Mouse (Mus musculus): Measurements from ENCODE around the gene Ranbp3. TPM values are rescaled to one million over a fixed set of nuclear protein-coding genes. Genes with fewer than 3 reads are reported as not detected.

Ranbp3 gene
- polyA plus RNA-seq, 1 experiment from 2014 or later = 105 TPM

GRCm38 (mm10) chr17:56683546-56684140, 10.5 kb downstream of the Ranbp3 start:
- 85% methylated on average over 5 of the region's 5 CpGs for WGBS
- Histone ChIP-seq H3K9me3 (no peaks in the 10 kb centered on the region), H3K4me2 (replicated peaks) (no peak overlapping the region), H3K4me1 (no peaks in the 10 kb centered on the region), H3K27me3 (no peaks in the 10 kb centered on the region), H3K27ac (no peak overlapping the region), H3K9ac (no peak overlapping the region), H3K36me3 (peaks cover 87% of the 10 kb centered on the region), H3K4me3 (no peak overlapping the region)
- ATAC-seq (ENCODE audit: low FRiP score, low read depth) = no peak

DNA sequence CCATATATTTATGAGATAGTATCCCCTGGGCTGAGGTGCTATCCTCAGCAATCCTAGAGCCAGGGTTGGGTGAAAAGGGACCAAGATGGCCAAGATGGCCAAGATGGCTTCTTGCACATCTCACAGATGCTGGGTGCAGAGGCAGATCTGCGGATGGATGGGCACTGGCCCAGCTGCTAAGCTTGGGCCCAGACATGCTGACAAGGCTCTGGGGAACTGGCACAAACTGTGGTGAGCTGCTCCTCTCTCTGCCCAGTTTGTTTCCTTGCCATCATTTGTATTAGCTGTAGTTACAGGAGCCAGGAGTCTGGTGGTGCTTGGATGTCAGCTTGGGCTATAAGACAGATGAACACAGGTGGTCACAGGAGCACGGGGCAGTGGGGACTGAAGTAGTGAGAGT, 11.6 kb downstream of the Ranbp3 start:
- peaks cover 90% of the 10 kb centered on the region for H3K36me3 ChIP-seq
- ATAC-seq (ENCODE audit: low FRiP score, low read depth) = no peak
- no peak overlapping the region for H3K27ac ChIP-seq
- no peaks in the 10 kb centered on the region for H3K27me3 ChIP-seq
- WGBS = 88% methylated on average over 2 of the region's 2 CpGs
- no peak overlapping the region for H3K4me2 ChIP-seq (replicated peaks)
- no peaks in the 10 kb centered on the region for H3K9me3 ChIP-seq
- no peak overlapping the region for H3K9ac ChIP-seq
- no peaks in the 10 kb centered on the region for H3K4me1 ChIP-seq
- no peak overlapping the region for H3K4me3 ChIP-seq

GRCm38 (mm10) chr17:56686801-56687200, 13.7 kb downstream of the Ranbp3 start:
- no peak overlapping the region for H3K4me3 ChIP-seq
- ATAC-seq (ENCODE audit: low FRiP score, low read depth) = no peak
- H3K27ac ChIP-seq = no peak overlapping the region
- H3K9ac ChIP-seq = no peak overlapping the region
- H3K27me3 ChIP-seq = no peaks in the 10 kb centered on the region
- WGBS = 87% methylated on average over 4 of the region's 4 CpGs
- H3K4me1 ChIP-seq = no peaks in the 10 kb centered on the region
- no peaks in the 10 kb centered on the region for H3K9me3 ChIP-seq
- peaks cover 90% of the 10 kb centered on the region for H3K36me3 ChIP-seq
- H3K4me2 ChIP-seq (replicated peaks) = no peak overlapping the region

DNA sequence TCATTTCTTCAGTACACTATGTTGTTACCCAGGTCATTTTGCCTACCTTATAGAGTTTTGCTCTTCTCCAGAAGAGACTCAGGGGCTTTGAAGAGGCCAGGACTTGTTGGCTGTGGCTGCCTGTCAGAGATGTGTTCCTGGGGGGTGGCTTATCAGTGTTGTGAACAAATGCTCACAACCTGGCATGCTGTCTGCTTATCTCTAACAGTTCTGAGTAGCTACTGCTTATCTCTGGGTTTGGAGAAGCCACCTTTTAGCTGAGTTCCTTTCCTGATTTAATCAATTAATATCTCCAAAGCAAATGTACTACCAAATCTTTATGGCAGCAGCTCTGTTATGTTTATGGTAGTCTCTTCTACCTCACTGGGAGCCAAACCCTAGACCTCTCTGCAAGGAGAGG, 15.0 kb downstream of the Ranbp3 start:
- Histone ChIP-seq H3K9me3 (no peaks in the 10 kb centered on the region), H3K4me2 (replicated peaks) (no peak overlapping the region), H3K36me3 (peaks cover 89% of the 10 kb centered on the region), H3K4me3 (no peak overlapping the region), H3K9ac (no peak overlapping the region), H3K27ac (no peak overlapping the region), H3K27me3 (no peaks in the 10 kb centered on the region), H3K4me1 (peaks cover 7% of the 10 kb centered on the region; the same call in 1 of the 2 replicates)
- ATAC-seq (ENCODE audit: low FRiP score, low read depth) = no peak

DNA sequence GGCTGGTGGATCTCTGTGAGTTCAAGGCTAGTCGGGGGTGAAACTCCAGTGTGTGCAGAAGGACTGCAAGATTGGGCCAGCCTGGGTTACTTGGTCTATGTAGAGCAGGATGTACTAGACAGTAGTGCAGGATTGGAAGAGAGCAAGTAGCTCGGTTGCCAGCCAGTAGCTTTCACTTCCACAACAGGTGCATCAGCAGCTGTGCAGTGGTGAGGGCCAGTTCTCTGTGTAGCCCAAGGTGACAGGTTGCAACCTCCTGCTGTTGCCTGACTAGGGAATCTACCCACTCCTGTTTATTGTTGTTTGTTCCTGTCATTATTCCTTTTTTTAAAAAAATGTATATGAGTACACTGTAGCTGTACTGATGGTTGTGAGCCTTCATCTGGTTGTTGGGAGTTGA, 15.6 kb downstream of the Ranbp3 start:
- peaks cover 90% of the 10 kb centered on the region for H3K36me3 ChIP-seq
- no peak overlapping the region for H3K4me2 ChIP-seq (replicated peaks)
- no peak overlapping the region for H3K9ac ChIP-seq
- ATAC-seq (ENCODE audit: low FRiP score, low read depth) = no peak
- peaks cover 13% of the 10 kb centered on the region for H3K4me1 ChIP-seq
- H3K9me3 ChIP-seq = no peaks in the 10 kb centered on the region
- H3K27me3 ChIP-seq = no peaks in the 10 kb centered on the region
- no peak overlapping the region for H3K27ac ChIP-seq
- whole genome bisulfite sequencing = 80% methylated on average over 2 of the region's 2 CpGs
- no peak overlapping the region for H3K4me3 ChIP-seq

- Histone ChIP-seq H3K4me2 (replicated peaks) (no peak overlapping the region), H3K9me3 (no peaks in the 10 kb centered on the region), H3K4me1 (peaks cover 18% of the 10 kb centered on the region), H3K27me3 (no peaks in the 10 kb centered on the region), H3K27ac (peak overlapping the region; percentile 10; the same call in 1 of the 2 replicates), H3K36me3 (peaks cover 99% of the 10 kb centered on the region), H3K4me3 (no peak overlapping the region), H3K9ac (peak overlapping the region; percentile 13; the same call in 1 of the 2 replicates)
- no peak for ATAC-seq (ENCODE audit: low FRiP score, low read depth)
- WGBS = 38% methylated on average over 1 of the region's 1 CpGs
These were observed 20.3 kb downstream of the Ranbp3 start for GRCm38 (mm10) chr17:56693395-56693794.

DNA sequence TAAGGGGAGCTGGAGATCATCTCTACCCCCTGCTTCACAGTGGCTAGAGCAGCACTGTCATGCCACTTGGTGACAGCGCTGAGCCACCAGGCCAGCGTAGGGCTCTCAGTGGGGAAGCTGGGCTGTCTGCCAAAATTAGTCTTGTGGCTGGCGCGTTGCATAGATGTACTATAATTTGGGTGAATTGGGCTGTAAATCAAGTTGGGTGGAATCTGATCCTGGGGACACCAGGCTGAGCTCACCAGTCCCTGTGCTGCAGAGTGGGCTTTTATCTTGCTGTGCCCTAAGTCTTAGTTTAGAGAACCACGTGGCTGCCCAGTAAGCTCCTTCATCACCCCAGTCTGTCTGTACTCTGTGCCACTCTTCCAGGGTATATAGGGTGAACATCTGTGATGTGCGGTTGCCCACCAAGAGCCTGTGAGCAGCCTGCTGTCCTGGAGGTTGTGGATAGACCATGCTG, 20.8 kb downstream of the Ranbp3 start:
- H3K4me2 ChIP-seq (replicated peaks) = no peak overlapping the region
- 49% methylated on average over 6 of the region's 6 CpGs for WGBS
- H3K4me1 ChIP-seq = peaks cover 18% of the 10 kb centered on the region
- H3K4me3 ChIP-seq = no peak overlapping the region
- H3K27me3 ChIP-seq = no peaks in the 10 kb centered on the region
- H3K27ac ChIP-seq = peak overlapping the region; percentile 10; the same call in 1 of the 2 replicates
- ATAC-seq (ENCODE audit: low FRiP score, low read depth) = peak; percentile 52
- no peaks in the 10 kb centered on the region for H3K9me3 ChIP-seq
- peaks cover 99% of the 10 kb centered on the region for H3K36me3 ChIP-seq
- peak overlapping the region; percentile 13; the same call in 1 of the 2 replicates for H3K9ac ChIP-seq

- Histone ChIP-seq H3K4me2 (replicated peaks) (no peak overlapping the region), H3K36me3 (peaks cover 96% of the 10 kb centered on the region), H3K9me3 (no peaks in the 10 kb centered on the region), H3K27me3 (no peaks in the 10 kb centered on the region), H3K4me1 (no peaks in the 10 kb centered on the region), H3K27ac (no peak overlapping the region), H3K9ac (no peak overlapping the region), H3K4me3 (no peak overlapping the region)
- no peak for ATAC-seq (ENCODE audit: low FRiP score, low read depth)
- WGBS = 78% methylated on average over 2 of the region's 2 CpGs
These were observed 27.4 kb downstream of the Ranbp3 start for GRCm38 (mm10) chr17:56700451-56700850.

- no peak overlapping the region for H3K9ac ChIP-seq
- H3K4me1 ChIP-seq = no peaks in the 10 kb centered on the region
- H3K27me3 ChIP-seq = no peaks in the 10 kb centered on the region
- no peak overlapping the region for H3K4me2 ChIP-seq (replicated peaks)
- H3K36me3 ChIP-seq = peaks cover 96% of the 10 kb centered on the region
- WGBS = 84% methylated on average over 4 of the region's 4 CpGs
- no peak overlapping the region for H3K4me3 ChIP-seq
- ATAC-seq (ENCODE audit: low FRiP score, low read depth) = no peak
- H3K27ac ChIP-seq = no peak overlapping the region
- H3K9me3 ChIP-seq = no peaks in the 10 kb centered on the region
These were observed 29.9 kb downstream of the Ranbp3 start for GRCm38 (mm10) chr17:56703038-56703437.

GRCm38 (mm10) chr17:56706515-56706914, 33.4 kb downstream of the Ranbp3 start:
- Histone ChIP-seq H3K4me1 (no peaks in the 10 kb centered on the region), H3K4me2 (replicated peaks) (no peak overlapping the region), H3K36me3 (peaks cover 96% of the 10 kb centered on the region), H3K27me3 (no peaks in the 10 kb centered on the region), H3K4me3 (no peak overlapping the region), H3K27ac (no peak overlapping the region), H3K9me3 (no peaks in the 10 kb centered on the region), H3K9ac (no peak overlapping the region)
- ATAC-seq (ENCODE audit: low FRiP score, low read depth) = no peak
- 91% methylated on average over 1 of the region's 1 CpGs for WGBS

DNA sequence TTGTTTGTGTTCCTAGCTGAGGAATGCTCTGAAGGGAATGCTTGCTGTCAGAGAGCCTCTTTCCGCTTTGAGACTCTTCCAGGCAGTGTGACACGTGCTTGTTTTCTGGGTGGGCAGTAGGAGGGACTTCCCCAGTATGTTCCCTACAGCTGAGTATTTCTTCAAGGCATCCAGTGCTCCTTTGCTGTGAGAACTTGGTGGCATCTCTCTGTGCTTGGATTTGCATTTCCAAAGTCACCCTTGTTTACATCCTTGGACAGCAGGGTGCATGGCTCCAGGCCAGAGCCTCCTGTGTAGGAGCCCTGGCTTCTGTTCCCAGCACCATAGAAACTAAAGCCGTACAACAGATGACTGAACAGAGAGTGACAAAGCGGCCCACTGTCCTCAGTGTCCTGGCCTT, 35.6 kb downstream of the Ranbp3 start:
- Histone ChIP-seq H3K27ac (no peak overlapping the region), H3K27me3 (no peaks in the 10 kb centered on the region), H3K4me3 (no peak overlapping the region), H3K36me3 (peaks cover 99% of the 10 kb centered on the region), H3K4me2 (replicated peaks) (no peak overlapping the region), H3K9ac (no peak overlapping the region), H3K9me3 (no peaks in the 10 kb centered on the region), H3K4me1 (no peaks in the 10 kb centered on the region)
- 90% methylated on average over 4 of the region's 4 CpGs for WGBS
- ATAC-seq (ENCODE audit: low FRiP score, low read depth) = no peak

DNA sequence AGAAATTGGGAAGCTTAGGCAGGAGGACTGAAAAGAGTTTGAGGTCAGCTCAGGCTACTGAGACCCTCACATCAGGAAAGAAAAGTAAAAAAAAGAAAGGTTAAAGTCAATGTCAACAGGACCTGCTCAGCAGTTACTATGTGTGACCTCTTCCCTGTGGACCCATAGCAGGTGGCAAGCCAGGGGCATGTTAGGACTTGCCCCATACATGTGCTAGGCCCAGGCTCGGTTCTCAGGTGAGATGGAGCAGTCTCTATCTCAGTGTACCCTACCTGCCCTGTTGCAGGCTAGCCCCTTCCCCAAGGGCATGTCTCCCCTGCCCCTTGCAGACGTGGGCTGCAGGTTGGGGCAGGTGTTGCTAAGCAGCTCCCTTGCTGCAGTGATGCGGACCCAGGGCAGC, 36.6 kb downstream of the Ranbp3 start:
- ATAC-seq (ENCODE audit: low FRiP score, low read depth) = no peak

DNA sequence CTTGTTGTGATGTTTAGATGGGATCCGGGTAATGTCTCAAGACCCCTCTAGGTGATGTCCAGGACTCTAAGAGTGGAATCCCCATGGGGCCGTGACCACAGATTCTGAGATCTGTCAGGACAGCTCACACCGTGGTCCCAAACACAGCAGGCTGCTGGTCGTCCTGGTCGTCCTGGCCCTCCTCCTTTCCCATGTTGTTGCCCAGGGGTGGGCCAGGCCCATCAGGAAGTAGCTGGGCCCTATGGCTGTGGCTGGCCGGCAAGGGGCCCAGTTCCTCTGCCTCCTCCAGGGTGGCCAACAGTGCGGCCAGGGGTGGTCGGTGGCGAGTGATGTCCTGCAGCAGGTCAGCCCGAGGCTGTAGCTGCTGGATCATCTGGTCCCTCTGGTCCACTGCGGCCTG, 42.3 kb downstream of the Ranbp3 start:
- Histone ChIP-seq H3K4me2 (replicated peaks) (peak overlapping the region; percentile 80), H3K9me3 (no peaks in the 10 kb centered on the region), H3K27ac (no peak overlapping the region), H3K4me3 (peak overlapping the region; percentile 67), H3K27me3 (no peaks in the 10 kb centered on the region), H3K4me1 (peaks cover 34% of the 10 kb centered on the region), H3K9ac (peak overlapping the region; percentile 84; the same call in 1 of the 2 replicates), H3K36me3 (peaks cover 45% of the 10 kb centered on the region)
- no peak for ATAC-seq (ENCODE audit: low FRiP score, low read depth)
- WGBS = 60% methylated on average over 11 of the region's 11 CpGs

More for the DNA sequence above, 36.6 kb downstream of the Ranbp3 start:
- 76% methylated on average over 3 of the region's 3 CpGs for WGBS
- H3K27ac ChIP-seq = no peak overlapping the region
- no peak overlapping the region for H3K9ac ChIP-seq
- H3K9me3 ChIP-seq = no peaks in the 10 kb centered on the region
- H3K36me3 ChIP-seq = peaks cover 94% of the 10 kb centered on the region
- no peak overlapping the region for H3K4me3 ChIP-seq
- no peaks in the 10 kb centered on the region for H3K27me3 ChIP-seq
- H3K4me1 ChIP-seq = no peaks in the 10 kb centered on the region
- no peak overlapping the region for H3K4me2 ChIP-seq (replicated peaks)
